Comparison of ENCODE assay signal across 8 mouse cellular contexts in genomic region chr3:95689171-95689915, GRCm38 (mm10). TPM values are rescaled to one million over a fixed set of nuclear protein-coding genes. Genes with fewer than 3 reads are reported as not detected.
A peak's percentile ranks its signal among the peaks of the same experiment; 100 is the strongest.
DNase-seq lines count a peak whose midpoint lies in the region.
"Had no signal": no experiment of that assay in that cellular context is flagged by ENCODE, and none has a peak within 500 bp of the region (broad histone marks: within the 10 kb centered on the region; RNA-seq: fewer than 3 reads in every experiment).

No protein-coding gene starts in this region.

- DNase-seq in kidney, postnatal 10 days, result peak; percentile 28
- no peak for DNase-seq in kidney, adult 11 months
- peak; percentile 56 for DNase-seq in ES-CJ7 (ENCODE audit: low read depth, low spot score)
- DNase-seq in embryo, embryonic 11 days, result peak; percentile 59
- peak; percentile 69 for DNase-seq in heart, postnatal 4 days
- no peak for DNase-seq in adipocyte (ENCODE audit: low spot score)
- no peak for DNase-seq in spleen, postnatal 4 days (ENCODE audit: low spot score in 2 of 2)
- DNase-seq: cerebellum, adult 9-10 months had no signal

RNA-seq across cellular contexts. Expression of gene Adamtsl4, which starts 1.6 kb away (rescaled TPM):
- 10 to 100 TPM; 13.5 to 14.6 TPM for total RNA-seq in heart, postnatal 4 days (2021)

RNA-seq across cellular contexts. Expression of gene Mcl1, which starts 30.8 kb away (rescaled TPM):
- 100 to 1,000 TPM; 112 to 115 TPM for total RNA-seq in heart, postnatal 4 days (2021)

RNA-seq across cellular contexts. Expression of gene Ecm1, which starts 50.0 kb away (rescaled TPM):
- 10 to 100 TPM; 41.3 to 43.8 TPM for total RNA-seq in heart, postnatal 4 days (2021)

Comparison
In these comparisons a context has a peak if more than half of its experiments do, and no peak if none do; other contexts are left out.
1. DNase-seq: peak in kidney, postnatal 10 days (single experiment), ES-CJ7 (single experiment), embryo, embryonic 11 days (single experiment) and heart, postnatal 4 days (single experiment); none in kidney, adult 11 months (single experiment), adipocyte (single experiment) and spleen, postnatal 4 days (0 of 2).